Mouse (Mus musculus) v-Abl transformed pro-B cells (cell line): ENCODE results near the gene Tmem204.
"Not testable (repeated sequence)": the region's sequence is repeated elsewhere in the genome, so short reads cannot be mapped to it uniquely, and the experiment has no call there.

ENCODE experiments used
- in situ Hi-C, 2 experiments: fragments of 400-800 bp; cut with MboI; formaldehyde crosslinking; loops; one replicate each; pipeline ENCODE4 v1.15.1; 2025; ENCODE audit not compliant: unreplicated experiment in 2 of 2

The Tmem204 gene

GRCm38 (mm10) chr17:25083444-25083931 is at the start of gene Tmem204:
Tmem204 (minus strand) TSS chr17:25083591.
- in situ Hi-C loops = no loop called here

DNA sequence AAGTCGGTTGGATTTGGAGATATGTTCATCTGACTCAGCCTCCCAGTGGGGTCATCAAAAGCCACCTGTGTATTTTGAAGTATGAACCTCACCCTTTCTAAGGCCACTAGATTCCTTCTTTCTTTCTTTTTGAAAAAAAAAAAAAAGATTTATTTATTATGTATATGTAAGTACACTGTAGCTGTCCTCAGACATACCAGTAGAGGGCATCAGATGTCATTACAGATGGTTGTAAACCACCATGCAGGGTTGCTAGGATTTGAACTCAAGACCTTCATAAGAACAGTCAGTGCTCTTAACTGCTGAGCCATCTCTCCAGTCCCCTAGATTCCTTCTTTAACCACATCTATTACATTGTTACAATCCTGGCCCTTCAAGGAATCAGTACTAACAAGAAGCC is 46.7 kb upstream of the Tmem204 start:
- in situ Hi-C loops = no loop called here

DNA sequence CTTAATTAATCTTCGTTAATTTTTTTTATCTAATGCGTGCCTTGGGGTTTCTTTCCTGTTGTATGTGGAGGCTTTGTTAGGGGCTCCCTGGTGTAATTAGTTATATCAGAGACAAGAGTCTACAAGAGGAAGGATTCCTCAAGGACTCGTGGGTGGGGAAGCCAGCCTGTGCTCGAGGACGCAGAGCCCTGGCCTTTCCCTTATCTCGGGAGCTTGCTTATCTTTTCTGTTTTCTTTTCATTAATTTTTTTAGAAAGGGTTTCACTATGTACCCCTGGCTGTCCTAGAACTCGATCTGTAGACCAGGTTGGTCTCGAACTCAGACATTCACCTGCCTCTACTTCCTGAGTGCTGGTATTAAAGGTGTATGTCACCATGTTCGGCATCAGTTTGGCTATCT is 44.3 kb upstream of the Tmem204 start:
- in situ Hi-C loops = no loop called here

- in situ Hi-C loops = no loop called here
Observed at GRCm38 (mm10) chr17:25127079-25127478, 43.7 kb upstream of the Tmem204 start.

- in situ Hi-C loops = not testable (repeated sequence)
Observed at GRCm38 (mm10) chr17:25125442-25126060, 42.2 kb upstream of the Tmem204 start.

- in situ Hi-C loops = loop anchor here (5.0 kb wide), 2 partner anchors 153 to 163 kb away; no protein-coding TSS in a partner anchor
Observed at GRCm38 (mm10) chr17:25123979-25124378, 40.6 kb upstream of the Tmem204 start.

DNA sequence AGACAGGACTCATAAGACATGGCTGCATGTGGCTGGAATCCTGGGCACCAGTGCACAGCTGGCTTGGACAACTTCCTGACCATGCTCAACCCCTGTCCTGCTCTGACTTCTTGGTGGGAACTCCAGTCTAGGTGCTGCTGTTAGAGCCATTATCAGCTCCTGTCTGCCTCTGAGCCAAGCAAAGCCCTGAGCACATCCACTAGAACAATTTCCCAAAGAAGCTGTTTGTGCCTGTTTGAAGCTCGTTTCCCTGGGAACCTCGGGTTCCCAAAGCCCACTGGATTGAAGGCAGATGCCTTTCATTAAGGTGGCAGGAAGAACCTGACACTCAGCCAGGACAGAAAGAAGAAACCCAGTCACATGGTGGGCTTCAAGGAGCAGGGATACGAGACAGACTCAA is 37.0 kb upstream of the Tmem204 start, which contains the start of gene Ptx4:
Ptx4 (plus strand) TSS at position 355 of the 400 bp plus-strand sequence.
- in situ Hi-C loops = loop anchor here (5.0 kb wide), 2 partner anchors 157 to 167 kb away; no protein-coding TSS in a partner anchor

DNA sequence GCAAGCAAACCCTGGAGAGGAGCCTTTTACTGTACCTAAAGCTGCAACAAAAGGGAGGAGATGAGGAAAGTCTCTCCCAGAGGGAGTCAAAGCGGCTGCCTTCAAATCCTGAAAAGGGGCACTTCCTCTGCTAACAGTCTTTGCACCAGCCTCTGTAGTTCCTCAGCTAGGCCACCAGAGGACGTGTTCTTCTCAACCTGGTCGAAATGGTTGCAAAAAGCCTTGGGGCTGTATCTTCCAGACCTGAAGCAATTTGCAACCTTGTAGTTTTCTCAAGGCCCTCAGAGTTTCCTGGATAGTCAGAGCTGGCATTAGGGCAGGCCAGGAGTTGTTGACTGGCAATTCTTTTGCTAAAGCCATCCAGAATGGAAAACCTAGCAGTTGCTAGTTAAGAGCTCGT is 33.9 kb upstream of the Tmem204 start:
- in situ Hi-C loops = no loop called here

DNA sequence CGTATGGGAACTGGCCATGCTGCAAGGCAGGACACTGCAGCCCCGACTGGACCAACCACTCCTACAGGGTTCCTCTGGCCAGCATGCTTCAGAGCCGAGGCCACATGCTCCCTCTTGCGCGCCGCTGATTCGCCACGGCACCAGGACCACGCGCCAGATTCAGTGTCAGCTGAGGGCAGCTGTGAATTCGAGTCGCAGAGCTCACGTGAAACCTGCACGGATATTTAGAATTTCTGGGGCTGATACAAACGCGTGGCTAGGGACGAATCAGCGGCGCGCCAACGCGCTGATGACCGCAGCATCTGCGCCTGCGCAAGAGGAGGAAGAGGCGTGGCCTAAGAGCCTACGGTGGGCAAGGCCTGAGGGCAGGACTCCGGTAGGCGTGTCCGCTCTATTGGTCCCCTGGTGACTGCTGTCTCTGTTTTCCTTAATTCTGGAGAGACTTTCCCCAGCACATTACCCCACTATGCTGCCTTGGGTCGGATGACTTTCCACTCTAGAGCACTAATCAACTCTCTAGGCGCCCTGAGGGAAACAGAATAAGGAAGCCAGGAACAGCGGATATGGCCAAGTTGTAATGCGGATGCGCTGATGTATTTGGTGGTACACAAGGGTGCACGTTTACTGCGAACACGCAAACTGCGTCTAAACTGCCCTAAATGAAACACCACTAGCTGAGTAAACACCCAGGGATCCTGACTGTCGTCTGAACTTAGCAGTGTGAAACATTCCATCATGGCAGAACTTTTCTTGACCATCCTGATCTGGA is 32.5 kb upstream of the Tmem204 start, which contains the start of gene Telo2:
Telo2 (minus strand) TSS at position 304 of the 769 bp plus-strand sequence.
- in situ Hi-C loops = no loop called here

DNA sequence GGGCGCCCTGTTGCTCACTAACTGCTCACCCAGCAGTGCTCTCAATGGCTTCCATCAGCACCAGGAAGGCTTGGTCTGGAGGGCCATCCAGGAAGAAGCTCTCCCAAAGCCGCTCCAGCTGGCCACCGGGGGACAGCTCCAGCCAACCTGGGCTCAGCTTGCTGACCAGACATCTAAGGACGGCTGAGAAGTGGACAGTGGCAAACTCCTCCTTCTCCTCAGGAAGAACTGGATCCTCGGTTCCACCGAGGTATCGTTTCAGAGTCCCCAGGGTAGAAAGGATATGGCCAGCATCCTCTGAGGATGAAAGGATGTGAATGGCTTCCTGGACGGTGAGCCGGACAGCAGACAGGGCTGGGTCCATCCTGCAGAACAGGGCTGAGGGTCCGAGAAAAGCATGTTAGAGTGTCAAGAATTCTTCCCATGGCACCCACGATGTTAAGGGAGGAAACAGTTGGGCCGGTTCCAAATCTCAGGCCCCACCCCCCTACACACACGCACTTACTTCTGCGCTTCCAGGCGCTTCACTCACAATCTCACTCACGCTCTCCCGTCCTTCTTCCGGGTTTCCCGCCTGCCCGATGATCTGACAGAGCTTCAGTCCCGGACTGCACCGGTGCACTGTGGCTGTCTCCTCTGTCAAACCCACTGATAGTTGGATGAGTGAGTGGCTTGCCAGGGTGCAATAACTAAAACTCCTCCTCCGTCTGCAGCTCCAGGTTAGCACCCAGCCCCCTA is 31.7 kb upstream of the Tmem204 start:
- in situ Hi-C loops = no loop called here

GRCm38 (mm10) chr17:25112423-25112810 is 29.0 kb upstream of the Tmem204 start:
- in situ Hi-C loops = no loop called here

GRCm38 (mm10) chr17:25111739-25112422 is 28.5 kb upstream of the Tmem204 start:
- in situ Hi-C loops = no loop called here

- in situ Hi-C loops = no loop called here
Observed at GRCm38 (mm10) chr17:25111220-25111619, 27.8 kb upstream of the Tmem204 start.

- in situ Hi-C loops = no loop called here
Observed at GRCm38 (mm10) chr17:25110590-25110989, 27.2 kb upstream of the Tmem204 start.

DNA sequence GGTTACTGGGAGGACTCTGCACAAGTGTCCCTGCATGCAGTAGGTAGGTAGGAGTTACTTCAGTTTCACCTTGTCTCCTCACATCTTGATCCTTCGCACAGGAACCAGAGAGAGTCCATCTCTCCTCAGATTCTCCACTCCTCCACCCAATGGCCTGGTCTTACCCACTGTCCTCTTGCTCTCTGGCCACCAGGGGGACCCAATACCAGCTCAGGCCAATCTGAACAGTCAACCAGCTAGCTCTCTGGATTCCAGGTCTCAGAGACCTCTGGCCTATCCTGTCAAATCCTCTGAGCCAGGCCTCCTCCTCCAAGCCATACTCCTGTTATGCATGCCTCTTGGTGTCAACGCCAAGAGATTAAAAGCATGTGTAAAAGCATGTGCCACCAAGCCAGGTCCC is 26.2 kb upstream of the Tmem204 start:
- in situ Hi-C loops = no loop called here

- in situ Hi-C loops = no loop called here
Observed at GRCm38 (mm10) chr17:25107786-25108185, 24.4 kb upstream of the Tmem204 start.

GRCm38 (mm10) chr17:25101338-25101737 is 17.9 kb upstream of the Tmem204 start:
- in situ Hi-C loops = no loop called here

DNA sequence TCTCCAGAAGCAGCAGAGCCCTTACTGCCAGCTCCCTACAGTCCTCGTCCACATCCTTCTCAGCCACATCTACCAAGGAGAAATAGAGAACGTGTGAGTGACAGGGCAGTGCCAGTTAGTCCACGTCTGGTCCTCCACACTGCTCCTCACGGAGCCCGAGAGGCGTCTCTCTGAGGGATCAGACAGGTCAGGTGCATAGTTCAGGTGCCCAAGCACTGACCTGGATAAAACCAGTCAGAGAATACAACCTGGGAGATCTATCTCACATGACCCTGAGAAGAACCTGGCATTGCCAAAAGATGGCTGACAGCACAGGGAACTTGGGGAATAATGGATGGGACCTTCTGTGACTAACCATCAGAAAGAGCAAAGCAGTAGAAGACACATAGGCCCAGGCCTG is 16.7 kb upstream of the Tmem204 start:
- in situ Hi-C loops = no loop called here

DNA sequence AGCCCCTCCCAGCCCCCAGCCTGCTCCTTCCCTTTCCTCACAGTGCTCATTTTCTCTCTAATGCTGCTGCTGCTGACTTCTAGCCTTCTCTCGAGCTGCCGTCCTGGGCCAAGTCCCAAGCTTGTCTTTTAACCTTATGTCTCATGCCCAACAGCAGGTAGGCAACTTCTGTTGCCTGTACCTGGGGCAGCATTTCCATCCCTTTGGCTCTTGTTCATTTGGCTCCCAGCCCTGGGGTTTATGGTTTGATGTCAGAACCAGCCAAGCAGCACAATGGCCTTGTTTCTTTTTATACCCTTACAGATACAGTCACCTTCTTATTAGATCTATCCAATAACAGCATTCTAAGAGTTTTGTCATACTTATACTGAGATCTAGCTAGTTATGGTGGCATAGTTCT is 12.8 kb upstream of the Tmem204 start:
- in situ Hi-C loops = no loop called here

DNA sequence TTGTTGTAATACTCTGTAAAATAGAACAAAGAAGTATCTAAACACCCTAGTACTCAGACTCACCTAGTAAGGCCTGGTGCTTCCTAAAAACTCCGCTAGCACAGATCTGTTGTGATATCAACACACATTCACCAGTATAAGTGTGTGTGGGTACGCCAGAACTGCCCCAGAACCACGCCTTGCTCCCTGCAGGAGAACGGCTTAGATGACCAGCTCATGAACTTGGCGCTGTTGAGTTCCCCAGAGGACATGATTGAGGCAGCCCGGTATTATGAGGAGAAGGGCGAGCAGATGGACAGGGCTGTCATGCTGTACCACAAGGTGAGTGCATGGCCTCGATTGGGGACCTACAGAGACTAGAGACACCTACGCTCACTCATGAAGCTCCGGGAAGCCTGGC is 7.1 kb upstream of the Tmem204 start:
- in situ Hi-C loops = no loop called here

- in situ Hi-C loops = no loop called here
Observed at GRCm38 (mm10) chr17:25089158-25089557, 5.8 kb upstream of the Tmem204 start.
